Mouse (Mus musculus) erythroblast, embryonic 14.5 days (primary cell): Measurements from ENCODE around the gene Grm4. TPM values are rescaled to one million over a fixed set of nuclear protein-coding genes. Genes with fewer than 3 reads are reported as not detected.

Experiments used
- H3K27me3 ChIP-seq: 2 replicates; pipeline ENCODE4 v1.6.1; 2012; ENCODE audit warnings: inconsistent platforms; ENCODE audit not compliant: control insufficient read depth
- H3K36me3 ChIP-seq: 2 replicates; pipeline ENCODE4 v1.6.1; 2012; ENCODE audit warnings: mild to moderate bottlenecking, inconsistent platforms; ENCODE audit not compliant: control insufficient read depth
- H3K4me1 ChIP-seq: 2 replicates; pipeline ENCODE4 v1.6.1; 2012; ENCODE audit warnings: inconsistent platforms; ENCODE audit not compliant: control insufficient read depth
- H3K4me3 ChIP-seq: replicated peaks from 2 replicates; pipeline ENCODE3; 2012; ENCODE audit warnings: moderate library complexity, mild to moderate bottlenecking, inconsistent platforms
- H3K9me3 ChIP-seq: 2 replicates; pipeline ENCODE4 v1.6.1; 2012; ENCODE audit warnings: low read length, inconsistent platforms, mixed read lengths; ENCODE audit not compliant: control insufficient read depth
- GATA1 ChIP-seq: IDR thresholded peaks from 2 replicates; pipeline ENCODE4 v1.6.1; 2012; ENCODE audit warnings: low read length, inconsistent platforms, mixed read lengths
- TAL1 ChIP-seq: IDR thresholded peaks from 3 replicates; pipeline ENCODE4 v1.6.1; 2012; ENCODE audit warnings: low read length, inconsistent platforms, mixed read lengths
- polyA plus RNA-seq: library from polyadenylated mRNA; stranded (reverse); fragments of >175 nt; gene quantifications from 2 replicates; pipeline ENCODE4 v1.2.3, GENCODE M21; 2012

Gene Grm4
- polyA plus RNA-seq, 1 experiment, result not detected

DNA sequence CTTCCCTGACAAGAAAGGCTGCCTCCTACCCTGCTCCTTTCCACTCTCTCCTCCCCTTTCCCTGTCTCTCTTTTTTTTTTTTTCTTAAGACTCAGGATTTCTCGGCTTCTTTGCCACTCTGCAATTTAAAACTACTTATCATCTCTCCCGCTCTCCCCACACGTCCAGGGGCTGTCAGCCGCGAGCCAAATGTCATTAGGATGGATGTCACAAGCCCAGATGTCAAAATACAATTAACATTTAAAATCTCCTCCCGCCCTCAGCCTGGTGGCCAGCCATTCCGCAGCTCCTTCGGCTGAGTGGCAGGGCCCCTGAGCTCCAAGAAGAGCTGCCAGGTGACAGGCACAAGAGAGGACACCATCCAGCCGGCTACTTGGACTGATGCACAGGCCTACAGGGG lies 2.9 kb downstream of the Grm4 start:
- Histone ChIP-seq H3K9me3 (no peaks in the 10 kb centered on the region), H3K4me1 (no peaks in the 10 kb centered on the region), H3K27me3 (peaks cover 66% of the 10 kb centered on the region), H3K36me3 (no peaks in the 10 kb centered on the region), H3K4me3 (no peak overlapping the region)
- TF ChIP-seq TAL1, result no peak
- no peak for TF ChIP-seq GATA1

DNA sequence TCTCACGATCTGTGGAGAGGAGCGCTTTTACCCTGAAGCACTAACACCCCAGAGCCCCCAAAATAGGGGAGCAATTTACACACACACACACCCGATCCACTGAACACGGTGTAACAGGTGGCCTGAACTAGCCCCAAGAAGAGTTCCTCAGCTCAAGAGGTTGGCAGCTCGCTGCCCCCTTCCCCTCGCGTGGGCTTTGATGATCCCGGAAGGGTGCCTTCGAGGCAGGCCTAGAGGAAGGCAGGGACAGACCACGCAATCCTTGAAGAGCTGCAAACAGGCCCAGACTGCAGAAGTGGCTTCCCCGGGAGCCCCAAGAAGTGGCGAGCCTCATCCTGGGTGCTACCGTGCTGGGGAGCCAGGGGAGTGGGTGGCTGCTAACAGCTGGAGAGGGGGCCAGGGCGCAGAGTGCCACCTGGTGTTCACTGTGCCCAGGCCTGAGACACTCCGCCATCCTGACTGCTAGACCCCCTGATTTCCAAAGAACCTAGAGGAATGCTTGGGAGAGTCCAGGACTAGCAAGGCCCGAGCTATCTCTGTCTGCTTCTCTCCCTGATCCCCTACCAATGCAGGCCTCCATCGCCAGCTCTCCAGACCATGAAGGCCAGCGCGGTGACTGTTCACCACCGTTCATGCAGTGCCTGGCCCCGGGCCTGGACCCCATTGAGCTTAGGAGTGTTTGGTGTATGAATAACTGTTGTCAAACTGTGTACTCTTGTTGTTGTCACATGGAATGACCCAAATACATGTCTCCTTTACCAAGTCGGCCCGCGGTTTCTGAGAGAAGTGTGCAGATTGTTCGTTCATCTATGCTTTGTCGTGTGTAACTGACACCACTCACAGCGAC lies 7.1 kb downstream of the Grm4 start:
- H3K4me1 ChIP-seq, result no peaks in the 10 kb centered on the region
- no peak overlapping the region for H3K4me3 ChIP-seq
- TF ChIP-seq GATA1, result no peak
- TF ChIP-seq TAL1, result no peak
- H3K9me3 ChIP-seq, result no peaks in the 10 kb centered on the region; the same call in 1 of the 2 replicates
- no peaks in the 10 kb centered on the region for H3K36me3 ChIP-seq
- H3K27me3 ChIP-seq, result peaks cover 83% of the 10 kb centered on the region

DNA sequence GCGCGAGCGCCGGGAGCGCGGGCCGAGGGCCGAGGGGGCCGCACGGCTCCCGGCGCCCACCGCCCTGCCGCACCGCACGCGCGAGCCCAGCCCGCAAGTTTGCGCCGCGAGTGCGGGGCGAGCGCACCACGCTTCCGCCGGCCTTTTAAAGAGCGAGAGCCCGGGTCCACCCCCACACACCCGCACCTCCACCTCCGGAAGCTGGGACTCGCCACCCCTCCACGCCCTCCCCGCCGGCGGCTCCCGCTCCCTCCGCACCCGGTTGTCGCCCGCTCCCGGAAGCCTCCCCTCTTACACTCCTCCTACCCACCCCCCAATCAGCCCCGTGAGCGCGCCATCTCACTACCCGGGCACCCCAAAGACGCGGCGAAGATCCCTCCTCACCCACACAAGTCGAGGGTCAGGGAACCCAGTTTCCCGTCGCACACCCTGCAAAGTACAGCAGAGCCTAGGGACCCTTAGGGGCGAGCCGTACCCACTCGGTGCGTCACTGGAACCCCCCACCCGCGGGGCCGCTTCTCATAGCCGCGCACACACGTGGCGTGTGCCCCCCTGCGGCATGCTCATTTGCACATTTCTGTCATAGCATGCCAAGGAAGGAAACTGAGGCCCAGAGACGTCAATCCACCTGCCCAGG lies 7.8 kb downstream of the Grm4 start:
- Histone ChIP-seq H3K4me3 (no peak overlapping the region), H3K36me3 (no peaks in the 10 kb centered on the region), H3K27me3 (peaks cover 79% of the 10 kb centered on the region), H3K9me3 (no peaks in the 10 kb centered on the region; the same call in 1 of the 2 replicates), H3K4me1 (no peaks in the 10 kb centered on the region)
- TF ChIP-seq GATA1 (no peak), TAL1 (no peak)

DNA sequence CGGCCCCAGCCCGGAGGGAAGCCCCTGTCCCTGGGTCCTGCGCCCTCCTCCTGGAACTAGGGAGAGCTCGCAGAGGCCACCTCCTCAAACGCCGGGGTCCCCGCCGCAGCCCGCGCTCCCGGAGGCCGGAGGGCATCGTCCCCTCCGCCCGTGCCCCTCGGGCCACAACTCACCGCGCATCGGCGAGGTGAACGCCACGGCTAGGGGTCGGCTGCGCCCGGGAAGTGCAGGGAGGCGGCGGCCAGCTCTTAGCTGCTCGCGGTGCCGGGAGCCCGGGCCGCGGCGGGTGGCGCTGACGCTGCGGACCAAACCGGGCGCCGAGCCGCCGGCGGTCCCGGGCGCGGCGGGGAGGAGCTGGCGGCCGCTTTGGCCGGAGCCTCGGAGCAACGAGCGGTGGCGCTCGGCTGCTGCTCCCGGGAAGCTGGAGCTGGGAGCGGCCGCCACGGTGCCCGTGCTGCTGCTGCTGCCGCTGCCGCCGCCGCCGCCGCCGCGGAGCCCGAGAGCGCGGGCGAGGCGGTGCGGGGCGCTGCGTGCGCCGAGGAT lies 8.5 kb downstream of the Grm4 start:
- H3K27me3 ChIP-seq, result peaks cover 75% of the 10 kb centered on the region
- H3K4me1 ChIP-seq, result no peaks in the 10 kb centered on the region
- no peak for TF ChIP-seq GATA1
- TF ChIP-seq TAL1, result no peak
- no peaks in the 10 kb centered on the region for H3K36me3 ChIP-seq
- H3K4me3 ChIP-seq, result no peak overlapping the region
- H3K9me3 ChIP-seq, result no peaks in the 10 kb centered on the region; the same call in 1 of the 2 replicates

DNA sequence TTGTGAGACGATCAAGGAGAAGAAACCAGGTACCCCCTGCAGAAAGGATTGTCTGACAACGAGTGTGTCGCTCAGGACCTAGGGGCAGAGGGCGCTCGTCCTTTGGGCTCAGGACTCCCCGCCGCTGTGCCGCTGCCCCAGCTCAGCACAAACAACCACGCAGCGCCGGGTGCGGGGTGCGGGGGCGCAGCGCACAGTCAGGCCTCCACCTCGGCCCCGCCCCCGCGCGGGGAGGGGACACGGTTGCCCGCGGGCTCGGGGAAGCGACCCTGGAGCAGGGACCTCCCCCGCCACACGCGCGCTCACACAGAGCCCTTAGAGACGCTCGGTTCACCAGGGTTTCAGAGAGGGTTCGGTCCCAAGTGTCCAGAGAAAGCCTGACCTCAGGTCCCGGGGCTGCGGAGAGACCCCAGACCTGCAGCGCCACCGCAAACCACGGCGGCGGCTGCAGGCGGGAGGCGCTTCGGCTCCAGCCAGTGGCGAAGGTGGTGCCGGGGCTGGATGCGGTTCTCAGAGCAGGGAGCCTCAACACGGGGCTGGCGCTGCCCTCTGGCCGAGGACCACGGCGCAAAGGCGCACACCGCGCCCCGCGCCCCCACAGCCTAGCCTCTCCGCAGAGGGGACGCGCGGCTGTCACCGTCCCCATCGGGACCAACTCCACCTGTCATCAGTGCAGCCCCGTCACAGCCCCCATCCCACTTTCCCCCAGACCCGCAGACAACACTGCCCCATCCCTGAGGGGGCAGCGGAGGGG lies 9.2 kb downstream of the Grm4 start:
- TF ChIP-seq TAL1 (no peak), GATA1 (no peak)
- no peaks in the 10 kb centered on the region for H3K4me1 ChIP-seq
- H3K9me3 ChIP-seq, result no peaks in the 10 kb centered on the region; the same call in 1 of the 2 replicates
- H3K4me3 ChIP-seq, result no peak overlapping the region
- H3K27me3 ChIP-seq, result peaks cover 69% of the 10 kb centered on the region
- H3K36me3 ChIP-seq, result no peaks in the 10 kb centered on the region

DNA sequence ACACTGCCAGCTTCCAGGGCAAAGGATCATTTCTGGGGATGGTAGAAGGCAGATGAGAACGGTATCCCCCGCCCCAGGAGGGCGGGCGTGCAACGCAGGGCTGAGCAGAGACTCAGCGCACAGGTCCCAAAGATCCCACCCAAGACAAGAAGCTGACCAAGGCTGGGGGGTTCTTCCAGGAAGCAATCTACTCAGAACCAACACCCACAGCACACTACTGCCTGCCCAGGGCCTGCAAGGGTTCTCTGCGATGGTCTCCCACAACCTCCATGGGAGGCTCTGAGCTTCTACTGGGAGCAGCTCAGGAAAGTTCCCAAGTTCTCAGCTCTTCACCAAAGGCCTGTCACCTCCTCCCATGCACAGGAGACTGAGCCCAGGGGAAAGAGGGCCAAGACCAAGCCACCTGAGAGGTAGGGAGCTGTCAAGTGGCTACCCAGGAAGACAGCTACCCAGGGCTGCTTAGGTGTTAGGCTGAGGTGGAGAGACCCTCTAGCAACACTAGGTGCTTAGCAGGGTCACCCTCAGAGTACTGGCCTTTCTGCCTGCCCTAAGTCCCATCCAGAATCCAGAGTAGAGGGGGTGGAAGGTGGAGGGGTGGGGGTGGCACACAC lies 10.0 kb downstream of the Grm4 start:
- peaks cover 68% of the 10 kb centered on the region for H3K27me3 ChIP-seq
- H3K4me3 ChIP-seq, result no peak overlapping the region
- no peak for TF ChIP-seq GATA1
- no peak for TF ChIP-seq TAL1
- H3K36me3 ChIP-seq, result no peaks in the 10 kb centered on the region
- no peaks in the 10 kb centered on the region; the same call in 1 of the 2 replicates for H3K9me3 ChIP-seq
- H3K4me1 ChIP-seq, result no peaks in the 10 kb centered on the region

DNA sequence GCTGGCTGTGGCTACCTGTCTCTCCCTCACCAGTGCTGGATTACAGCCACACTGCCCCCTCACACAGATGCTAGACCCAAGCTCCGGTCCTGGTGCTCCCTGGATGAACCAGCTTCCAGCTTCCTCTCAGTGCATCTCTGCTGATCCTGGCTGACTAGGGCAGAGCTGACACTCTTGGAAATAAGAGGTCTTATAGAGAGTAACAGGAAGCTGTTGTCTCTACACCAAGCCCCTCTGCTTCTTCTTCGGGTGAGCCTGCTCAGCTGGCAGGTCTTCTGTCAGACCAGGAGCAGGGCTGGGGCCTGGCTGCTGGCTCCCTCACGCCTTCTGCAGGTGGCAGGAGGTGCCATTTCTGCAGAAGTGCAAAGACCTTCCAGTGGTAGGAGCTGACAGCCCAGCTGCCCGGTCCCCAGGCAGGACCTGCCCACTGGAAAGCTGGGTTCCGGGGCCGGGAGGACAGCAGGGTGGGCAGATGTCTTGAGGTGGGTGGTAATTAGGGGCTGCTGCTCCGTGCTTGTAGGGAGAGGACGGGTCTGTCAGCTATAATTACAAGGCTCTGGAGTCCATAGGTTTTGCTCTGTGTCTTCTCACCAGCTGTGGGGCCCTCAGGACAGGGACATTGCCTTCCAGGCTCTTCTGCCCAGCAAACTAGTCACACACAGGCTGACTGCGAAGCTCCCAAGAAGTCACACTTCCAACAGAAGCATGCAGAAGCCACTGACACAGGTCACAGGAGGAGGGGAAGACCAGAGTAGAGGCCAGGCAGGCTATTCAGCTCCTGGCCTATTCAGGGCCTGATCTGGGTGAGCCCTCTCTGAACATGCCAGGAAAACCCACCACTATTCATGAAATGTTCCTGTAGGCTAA lies 10.7 kb downstream of the Grm4 start:
- Histone ChIP-seq H3K9me3 (no peaks in the 10 kb centered on the region; the same call in 1 of the 2 replicates), H3K27me3 (peaks cover 68% of the 10 kb centered on the region), H3K36me3 (no peaks in the 10 kb centered on the region), H3K4me1 (no peaks in the 10 kb centered on the region), H3K4me3 (no peak overlapping the region)
- TF ChIP-seq TAL1, result no peak
- no peak for TF ChIP-seq GATA1

DNA sequence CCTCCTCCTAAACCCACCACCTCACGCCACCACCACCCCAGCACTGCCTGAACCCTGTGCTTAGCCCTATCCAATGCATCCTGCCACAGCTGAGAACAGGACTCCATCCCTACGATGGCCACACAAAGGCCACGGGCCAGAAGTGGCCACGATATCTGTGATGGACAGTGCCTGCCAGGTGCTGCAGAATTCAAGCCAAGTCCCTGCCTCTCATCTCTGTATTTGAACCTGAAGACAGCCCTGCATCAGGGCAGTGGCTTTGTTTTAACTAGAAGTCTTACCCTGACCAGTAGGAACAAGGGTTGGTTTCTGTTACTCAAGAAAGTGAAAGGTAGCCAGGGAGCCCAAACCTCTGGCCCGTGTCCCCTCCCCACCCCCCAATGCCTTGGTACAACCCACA lies 12.1 kb downstream of the Grm4 start:
- H3K4me1 ChIP-seq, result no peaks in the 10 kb centered on the region
- no peak for TF ChIP-seq GATA1
- H3K27me3 ChIP-seq, result peaks cover 61% of the 10 kb centered on the region
- no peaks in the 10 kb centered on the region for H3K36me3 ChIP-seq
- H3K9me3 ChIP-seq, result no peaks in the 10 kb centered on the region; the same call in 1 of the 2 replicates
- no peak overlapping the region for H3K4me3 ChIP-seq
